Mouse (Mus musculus) kidney, adult 11 months (tissue): ENCODE data around the gene Bpifa5.
A peak's percentile ranks its signal among the peaks of the same experiment; 100 is the strongest.
"Not testable (repeated sequence)": the region's sequence is repeated elsewhere in the genome, so short reads cannot be mapped to it uniquely, and the experiment has no call there.

Experiments used
- DNase-seq: peaks from one replicate; pipeline ENCODE4 v3.0.0; 2022

Gene Bpifa5

GRCm38 (mm10) chr2:154162307-154162706, at the start of gene Bpifa5:
Gene Bpifa5, plus strand, starts transcription at chr2:154162607.
- no peak for DNase-seq

GRCm38 (mm10) chr2:154117381-154117780, 45.0 kb upstream of the Bpifa5 start:
- DNase-seq = no peak

GRCm38 (mm10) chr2:154130120-154130519, 32.3 kb upstream of the Bpifa5 start, which contains the start of gene Bpifa3:
Gene Bpifa3, plus strand, starts transcription at chr2:154130336.
- no peak for DNase-seq

- DNase-seq = no peak
Measured at GRCm38 (mm10) chr2:154142580-154142979, 19.8 kb upstream of the Bpifa5 start, which contains the start of gene Bpifa1. Gene Bpifa1, plus strand, starts transcription at chr2:154142880.

- no peak for DNase-seq
Measured at GRCm38 (mm10) chr2:154143735-154144134, 18.7 kb upstream of the Bpifa5 start.

- DNase-seq = no peak
Measured at GRCm38 (mm10) chr2:154147496-154147895, 14.9 kb upstream of the Bpifa5 start.

- DNase-seq = no peak
Measured at GRCm38 (mm10) chr2:154158433-154158832, 4.0 kb upstream of the Bpifa5 start.

- DNase-seq = no peak
Measured at GRCm38 (mm10) chr2:154163306-154163705, 899 bp downstream of the Bpifa5 start.

- DNase-seq = peak; percentile 62
Measured at GRCm38 (mm10) chr2:154169172-154169571, 6.8 kb downstream of the Bpifa5 start.

GRCm38 (mm10) chr2:154171621-154172020, 9.2 kb downstream of the Bpifa5 start:
- no peak for DNase-seq

- no peak for DNase-seq
Measured at GRCm38 (mm10) chr2:154173313-154173712, 10.9 kb downstream of the Bpifa5 start.

- DNase-seq = not testable (repeated sequence)
Measured at GRCm38 (mm10) chr2:154181900-154182299, 19.5 kb downstream of the Bpifa5 start.

GRCm38 (mm10) chr2:154183061-154183460, 20.7 kb downstream of the Bpifa5 start:
- DNase-seq = not testable (repeated sequence)

GRCm38 (mm10) chr2:154185319-154185718, 22.9 kb downstream of the Bpifa5 start:
- no peak for DNase-seq

GRCm38 (mm10) chr2:154185748-154186147, 23.3 kb downstream of the Bpifa5 start:
- DNase-seq = no peak

GRCm38 (mm10) chr2:154187468-154187867, 25.1 kb downstream of the Bpifa5 start:
- DNase-seq = no peak

GRCm38 (mm10) chr2:154189877-154190434, 27.5 kb downstream of the Bpifa5 start:
- DNase-seq = no peak

- no peak for DNase-seq
Measured at GRCm38 (mm10) chr2:154190546-154191258, 28.3 kb downstream of the Bpifa5 start, which contains the start of gene Bpifb1. Gene Bpifb1, plus strand, starts transcription at chr2:154190818.

GRCm38 (mm10) chr2:154192141-154192540, 29.7 kb downstream of the Bpifa5 start:
- DNase-seq = no peak

- DNase-seq = no peak
Measured at GRCm38 (mm10) chr2:154193071-154193470, 30.7 kb downstream of the Bpifa5 start.

- DNase-seq = no peak
Measured at GRCm38 (mm10) chr2:154193994-154194504, 31.6 kb downstream of the Bpifa5 start.

GRCm38 (mm10) chr2:154197036-154197435, 34.6 kb downstream of the Bpifa5 start:
- DNase-seq = no peak

GRCm38 (mm10) chr2:154204630-154205029, 42.2 kb downstream of the Bpifa5 start:
- no peak for DNase-seq

GRCm38 (mm10) chr2:154206908-154207307, 44.5 kb downstream of the Bpifa5 start:
- DNase-seq = no peak
